Comparison of ENCODE assay signal across 8 mouse cellular contexts in the genomic region with DNA sequence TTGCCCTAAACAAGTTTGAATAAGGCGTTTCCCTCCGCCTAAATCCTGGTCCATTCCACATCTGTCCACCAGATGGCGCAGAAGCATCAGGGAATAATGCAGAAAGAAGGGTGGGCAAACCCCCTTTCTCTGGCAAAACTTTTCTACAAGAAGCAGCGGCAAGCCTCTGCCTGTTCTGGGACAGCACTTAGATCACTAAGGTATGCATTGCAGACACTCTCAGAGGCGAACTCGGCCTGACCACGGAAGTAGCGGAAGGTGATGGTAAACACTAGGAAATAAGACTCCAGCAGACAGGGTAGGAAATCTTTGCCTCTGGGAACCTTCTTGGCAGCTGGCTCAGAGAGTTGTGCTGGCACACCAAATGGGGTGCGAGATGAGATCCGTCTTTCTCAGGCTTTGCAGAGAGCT. TPM values are rescaled to one million over a fixed set of nuclear protein-coding genes. Genes with fewer than 3 reads are reported as not detected.
DNase-seq lines count a peak whose midpoint lies in the region; ATAC-seq and TF ChIP-seq lines count a peak whose summit lies in the region.

No protein-coding gene starts in this region.

- peak; percentile 81 to 93 for TF ChIP-seq CTCF in CH12.LX (conservative IDR thresholded peaks at IDR 0.05 in 1 of 2, IDR thresholded peaks at IDR 0.05 in 1 of 2; ENCODE audit: low read depth in 2 of 2, low read length in 2 of 2)
- TF ChIP-seq CTCF in thymus, adult 2 months (IDR thresholded peaks at IDR 0.05; ENCODE audit: borderline replicate concordance, control insufficient read depth, extremely low read depth, insufficient read depth, low read length, poor library complexity): no peak

- no peaks in the 10 kb centered on the region for H3K79me2 ChIP-seq in CH12.LX (replicated peaks; ENCODE audit: control insufficient read depth, extremely low read depth, insufficient read depth, poor library complexity, severe bottlenecking)

- WGBS in forebrain, embryonic 11.5 days: 10% methylated on average over 10 of the region's 10 CpGs
- WGBS in heart, embryonic 15.5 days: 4% methylated on average over 10 of the region's 10 CpGs
- 3% methylated on average over 10 of the region's 10 CpGs for WGBS in liver, embryonic 16.5 days (ENCODE audit: insufficient replicate concordance)
- 9% methylated on average over 10 of the region's 10 CpGs for WGBS in neural tube, embryonic 14.5 days
- WGBS in thymus, adult 2 months: 14% methylated on average over 10 of the region's 10 CpGs

- ATAC-seq in forebrain, embryonic 11.5 days (replicated peaks; ENCODE audit: low FRiP score): no peak
- ATAC-seq in heart, embryonic 15.5 days (replicated peaks; ENCODE audit: insufficient number of reproducible peaks, insufficient read depth, low FRiP score, low read depth): no peak; the same call in 1 of the 2 replicates
- ATAC-seq in liver, embryonic 16.5 days (ENCODE audit: low read depth): no peak
- no peak for ATAC-seq in neural tube, embryonic 14.5 days (ENCODE audit: low read depth)

- no peaks in the 10 kb centered on the region for H3K27me3 ChIP-seq in CH12.LX (replicated peaks)
- no peaks in the 10 kb centered on the region for H3K27me3 ChIP-seq in forebrain, embryonic 11.5 days (ENCODE audit: control insufficient read depth, insufficient read depth, low read length)
- peaks cover 2% of the 10 kb centered on the region; the same call in 1 of the 2 replicates for H3K27me3 ChIP-seq in heart, embryonic 15.5 days
- no peaks in the 10 kb centered on the region for H3K27me3 ChIP-seq in liver, embryonic 16.5 days (ENCODE audit: control insufficient read depth, insufficient read depth, low read depth, low read length)
- no peaks in the 10 kb centered on the region for H3K27me3 ChIP-seq in neural tube, embryonic 14.5 days (ENCODE audit: control insufficient read depth, insufficient read depth, low read length)
- H3K27me3 ChIP-seq in thymus, adult 2 months (ENCODE audit: control insufficient read depth, insufficient read depth, low read length): no peaks in the 10 kb centered on the region

- peak overlapping the region in 2 of 3 experiments; percentile 14 to 22 for H3K4me3 ChIP-seq in CH12.LX (replicated peaks in 1 of 3; ENCODE audit: low read depth in 2 of 3, low read length in 2 of 3, poor library complexity in 1 of 3)
- no peak overlapping the region for H3K4me3 ChIP-seq in forebrain, embryonic 11.5 days (ENCODE audit: low read depth, low read length)
- peak overlapping the region; percentile 41 for H3K4me3 ChIP-seq in heart, embryonic 15.5 days
- H3K4me3 ChIP-seq in liver, embryonic 16.5 days (ENCODE audit: low read depth, low read length): peak overlapping the region; percentile 40
- no peak overlapping the region for H3K4me3 ChIP-seq in neural tube, embryonic 14.5 days (ENCODE audit: low read depth, low read length)
- H3K4me3 ChIP-seq in thymus, adult 2 months (ENCODE audit: control insufficient read depth, insufficient read depth, low read length): no peak overlapping the region

- dilution Hi-C loops in CH12.LX (cut with MboI; ENCODE audit: extremely low pct_ligation_motif_present, extremely low pct_unique_long_range_greater_than_20kb, low sequenced_read_pairs): no loop called here

- no peaks in the 10 kb centered on the region for H3K9me3 ChIP-seq in CH12.LX (replicated peaks; ENCODE audit: low read length)
- H3K9me3 ChIP-seq in forebrain, embryonic 11.5 days (ENCODE audit: control insufficient read depth, low read length): no peaks in the 10 kb centered on the region
- H3K9me3 ChIP-seq in heart, embryonic 15.5 days (replicated peaks): no peaks in the 10 kb centered on the region
- no peaks in the 10 kb centered on the region for H3K9me3 ChIP-seq in liver, embryonic 16.5 days (replicated peaks; ENCODE audit: control insufficient read depth, low read length)
- H3K9me3 ChIP-seq in neural tube, embryonic 14.5 days (ENCODE audit: control insufficient read depth, low read length): no peaks in the 10 kb centered on the region

- TF ChIP-seq EP300 in CH12.LX (IDR thresholded peaks at IDR 0.05; ENCODE audit: low read length): no peak

- H3K36me3 ChIP-seq in CH12.LX (replicated peaks in 1 of 2; ENCODE audit: control insufficient read depth in 1 of 2, insufficient read depth in 1 of 2, low read length in 1 of 2): no peaks in the 10 kb centered on the region
- no peaks in the 10 kb centered on the region for H3K36me3 ChIP-seq in forebrain, embryonic 11.5 days (ENCODE audit: control insufficient read depth, insufficient read depth, low read length)
- no peaks in the 10 kb centered on the region for H3K36me3 ChIP-seq in heart, embryonic 15.5 days
- H3K36me3 ChIP-seq in liver, embryonic 16.5 days (ENCODE audit: control insufficient read depth, insufficient read depth): no peaks in the 10 kb centered on the region
- H3K36me3 ChIP-seq in neural tube, embryonic 14.5 days (ENCODE audit: control insufficient read depth, insufficient read depth, low read length): no peaks in the 10 kb centered on the region
- H3K36me3 ChIP-seq in thymus, adult 2 months (ENCODE audit: control insufficient read depth, insufficient read depth, low read length): no peaks in the 10 kb centered on the region

- no peak overlapping the region for H3K27ac ChIP-seq in CH12.LX (ENCODE audit: insufficient read depth, low read depth)
- no peak overlapping the region for H3K27ac ChIP-seq in forebrain, embryonic 11.5 days (ENCODE audit: low read depth, low read length)
- H3K27ac ChIP-seq in heart, embryonic 15.5 days: no peak overlapping the region
- no peak overlapping the region for H3K27ac ChIP-seq in liver, embryonic 16.5 days (ENCODE audit: low read length)
- H3K27ac ChIP-seq in neural tube, embryonic 14.5 days (ENCODE audit: low read depth, low read length): no peak overlapping the region
- H3K27ac ChIP-seq in thymus, adult 2 months (ENCODE audit: control insufficient read depth, insufficient read depth, low read length): no peak overlapping the region

- DNase-seq in CH12.LX (ENCODE audit: extremely low read depth): peak; percentile 61
- DNase-seq in brain, adult 2 months (ENCODE audit: low read depth, low spot score): peak; percentile 79
- peak; percentile 91 for DNase-seq in forebrain, embryonic 11.5 days (ENCODE audit: low spot score)
- DNase-seq in kidney, postnatal 25 days: peak; percentile 76 to 87
- DNase-seq in thymus, adult 2 months: peak; percentile 69

- in situ Hi-C loops in CH12.LX (cut with MboI; ENCODE audit: low pct_ligation_motif_present, low pct_unique_long_range_greater_than_20kb, low sequenced_read_pairs): loop anchor here (10.0 kb wide), 1 partner anchor 50 kb away; no protein-coding TSS in a partner anchor

- H3K4me1 ChIP-seq in CH12.LX (ENCODE audit: control insufficient read depth in 1 of 2, insufficient read depth in 2 of 2): peaks cover 0 to 5% of the 10 kb centered on the region in 2 experiments; a peak in 2 of 4 replicates
- no peaks in the 10 kb centered on the region for H3K4me1 ChIP-seq in forebrain, embryonic 11.5 days (replicated peaks; ENCODE audit: control insufficient read depth, insufficient read depth, low read length)
- H3K4me1 ChIP-seq in heart, embryonic 15.5 days (replicated peaks): peaks cover 15% of the 10 kb centered on the region
- peaks cover 6% of the 10 kb centered on the region for H3K4me1 ChIP-seq in liver, embryonic 16.5 days (ENCODE audit: control insufficient read depth, low read depth, low read length)
- H3K4me1 ChIP-seq in neural tube, embryonic 14.5 days (ENCODE audit: control insufficient read depth, insufficient read depth, low read length): peaks cover 5% of the 10 kb centered on the region
- 0 out of 2 replicates have a peak, but pooled peaks cover 3% of the 10 kb centered on the region for H3K4me1 ChIP-seq in thymus, adult 2 months (replicated peaks; ENCODE audit: control insufficient read depth, insufficient read depth, low read length)

- peak overlapping the region; percentile 66 for H3K4me2 ChIP-seq in CH12.LX (ENCODE audit: insufficient read depth, low read depth, poor library complexity, severe bottlenecking)
- H3K4me2 ChIP-seq in forebrain, embryonic 11.5 days (ENCODE audit: low read depth, low read length, severe bottlenecking): peak overlapping the region; percentile 31; the same call in 1 of the 2 replicates
- peak overlapping the region; percentile 70 for H3K4me2 ChIP-seq in heart, embryonic 15.5 days
- peak overlapping the region; percentile 65 for H3K4me2 ChIP-seq in liver, embryonic 16.5 days (ENCODE audit: low read depth, low read length)
- H3K4me2 ChIP-seq in neural tube, embryonic 14.5 days (ENCODE audit: low read depth, low read length): 0 out of 2 replicates have a peak overlapping the region, but pooled peaks have one; percentile 17

- TF ChIP-seq POLR2A in CH12.LX (IDR thresholded peaks at IDR 0.05; ENCODE audit: low read depth, low read length): no peak
- no peak for TF ChIP-seq POLR2A in thymus, adult 2 months (IDR thresholded peaks at IDR 0.05; ENCODE audit: control insufficient read depth, extremely low read depth, insufficient read depth, low read length, poor library complexity)

- peak overlapping the region; percentile 30; the same call in 1 of the 2 replicates for H3K9ac ChIP-seq in CH12.LX (ENCODE audit: insufficient read depth, low read depth)
- no peak overlapping the region for H3K9ac ChIP-seq in forebrain, embryonic 11.5 days (ENCODE audit: low read length)
- peak overlapping the region; percentile 47 for H3K9ac ChIP-seq in heart, embryonic 15.5 days
- H3K9ac ChIP-seq in liver, embryonic 16.5 days (ENCODE audit: low read depth, low read length): no peak overlapping the region
- H3K9ac ChIP-seq in neural tube, embryonic 14.5 days (replicated peaks; ENCODE audit: low read depth, low read length): no peak overlapping the region

- peak; percentile 90 for TF ChIP-seq RAD21 in CH12.LX (IDR thresholded peaks at IDR 0.05; ENCODE audit: low read depth, low read length)

RNA-seq across cellular contexts. Expression of gene 6030445D17Rik, which starts 7.2 kb away (rescaled TPM):
- total RNA-seq in CH12.LX (2012; rRNA removed): not detected in 2 replicates
- total RNA-seq in CH12.LX (2014; rRNA removed): not detected in 2 replicates
- polyA plus RNA-seq in CH12.LX (2012; ENCODE audit: insufficient read length, low read depth): not detected in 2 replicates
- polyA plus RNA-seq in forebrain, embryonic 11.5 days (2014; fragmentation: Nextera tagmentation; extraction: Ambion mirVana): not detected in 2 replicates
- 0.25 and 0.38 TPM in 2 replicates for polyA plus RNA-seq in heart, embryonic 15.5 days (2015; fragmentation: Nextera tagmentation; extraction: Ambion mirVana)
- 0.05 and 0.11 TPM in 2 replicates for polyA plus RNA-seq in liver, embryonic 16.5 days (2015; fragmentation: Nextera tagmentation; extraction: Ambion mirVana)
- polyA plus RNA-seq in neural tube, embryonic 14.5 days (2014; fragmentation: Nextera tagmentation; extraction: Ambion mirVana): 0.45 and 0.50 TPM in 2 replicates
- 0.14 and 0.19 TPM in 2 replicates for polyA plus RNA-seq in thymus, adult 2 months (2012; rRNA removed)

RNA-seq across cellular contexts. Expression of gene Luzp1, which starts 14.7 kb away (rescaled TPM):
- total RNA-seq in CH12.LX (2012; rRNA removed) (6.1 and 6.9 TPM in 2 replicates), CH12.LX (2014; rRNA removed) (4.7 and 5.0 TPM in 2 replicates)
- 5.9 and 7.0 TPM in 2 replicates for polyA plus RNA-seq in CH12.LX (2012; ENCODE audit: insufficient read length, low read depth)
- polyA plus RNA-seq in forebrain, embryonic 11.5 days (2014; fragmentation: Nextera tagmentation; extraction: Ambion mirVana): 119 and 121 TPM in 2 replicates
- 99.5 and 104 TPM in 2 replicates for polyA plus RNA-seq in heart, embryonic 15.5 days (2015; fragmentation: Nextera tagmentation; extraction: Ambion mirVana)
- polyA plus RNA-seq in liver, embryonic 16.5 days (2015; fragmentation: Nextera tagmentation; extraction: Ambion mirVana): 12.0 and 13.2 TPM in 2 replicates
- polyA plus RNA-seq in neural tube, embryonic 14.5 days (2014; fragmentation: Nextera tagmentation; extraction: Ambion mirVana): 56.8 and 65.2 TPM in 2 replicates
- 4.1 and 5.0 TPM in 2 replicates for polyA plus RNA-seq in thymus, adult 2 months (2012; rRNA removed)

RNA-seq across cellular contexts. Expression of gene Htr1d, which starts 31.5 kb away (rescaled TPM):
- total RNA-seq in CH12.LX (2012; rRNA removed): not detected in 2 replicates
- total RNA-seq in CH12.LX (2014; rRNA removed): not detected in 2 replicates
- not detected in 2 replicates for polyA plus RNA-seq in CH12.LX (2012; ENCODE audit: insufficient read length, low read depth)
- 0.21 and 0.25 TPM in 2 replicates for polyA plus RNA-seq in forebrain, embryonic 11.5 days (2014; fragmentation: Nextera tagmentation; extraction: Ambion mirVana)
- polyA plus RNA-seq in heart, embryonic 15.5 days (2015; fragmentation: Nextera tagmentation; extraction: Ambion mirVana): 0.18 and 0.37 TPM in 2 replicates
- 0.05 TPM in 1 of 2 replicates, not detected in the other for polyA plus RNA-seq in liver, embryonic 16.5 days (2015; fragmentation: Nextera tagmentation; extraction: Ambion mirVana)
- polyA plus RNA-seq in neural tube, embryonic 14.5 days (2014; fragmentation: Nextera tagmentation; extraction: Ambion mirVana): 2.5 and 2.6 TPM in 2 replicates
- polyA plus RNA-seq in thymus, adult 2 months (2012; rRNA removed): 0.24 and 0.57 TPM in 2 replicates

Comparison
In these comparisons a context has a peak if more than half of its experiments do, and no peak if none do; other contexts are left out.
1. H3K4me2 ChIP-seq: peak in every context shown above with its lines; median percentile 70 in heart, embryonic 15.5 days; 66 in CH12.LX; 65 in liver, embryonic 16.5 days; 31 in forebrain, embryonic 11.5 days; 17 in neural tube, embryonic 14.5 days.
2. H3K4me3 ChIP-seq: peak in CH12.LX (2 of 3), heart, embryonic 15.5 days (single experiment) and liver, embryonic 16.5 days (single experiment); none in forebrain, embryonic 11.5 days (single experiment), neural tube, embryonic 14.5 days (single experiment) and thymus, adult 2 months (single experiment).
3. H3K9ac ChIP-seq: peak in CH12.LX (single experiment) and heart, embryonic 15.5 days (single experiment); none in forebrain, embryonic 11.5 days (single experiment), liver, embryonic 16.5 days (single experiment) and neural tube, embryonic 14.5 days (single experiment).
4. Peak in every context shown above with its lines, with median percentiles within 50 percentile points of each other: DNase-seq.